Comparison of ENCODE assay signal across 12 mouse cellular contexts in the genomic region with DNA sequence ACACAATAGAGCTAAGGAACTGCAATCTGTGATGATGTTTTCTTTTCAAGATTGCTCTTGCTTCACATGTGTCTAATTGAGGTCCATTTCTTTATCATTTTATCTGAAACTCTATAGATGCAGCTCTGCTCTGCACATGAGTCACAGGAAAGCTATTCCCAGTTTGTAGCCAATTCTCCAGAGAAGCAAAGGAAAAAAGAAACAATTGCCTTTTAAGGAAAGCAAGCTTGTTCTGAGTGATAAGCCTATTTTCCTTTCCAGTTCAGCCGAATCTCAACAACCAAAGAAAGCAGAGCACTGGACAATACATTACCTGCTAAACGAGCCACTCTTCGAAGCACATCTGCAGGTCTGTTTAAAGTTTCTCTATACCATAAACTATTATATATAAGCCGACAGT. TPM values are rescaled to one million over a fixed set of nuclear protein-coding genes. Genes with fewer than 3 reads are reported as not detected.
A peak's percentile ranks its signal among the peaks of the same experiment; 100 is the strongest.
DNase-seq lines count a peak whose midpoint lies in the region; ATAC-seq and TF ChIP-seq lines count a peak whose summit lies in the region.
"Had no signal": no experiment of that assay in that cellular context is flagged by ENCODE, and none has a peak within 500 bp of the region (broad histone marks: within the 10 kb centered on the region; RNA-seq: fewer than 3 reads in every experiment).

No protein-coding gene starts in this region.

- H3K4me1 ChIP-seq in kidney, adult 2 months (ENCODE audit: control insufficient read depth, insufficient read depth, low read length), result no peaks in the 10 kb centered on the region
- peaks cover 10% of the 10 kb centered on the region; the same call in 1 of the 2 replicates for H3K4me1 ChIP-seq in embryonic facial prominence, embryonic 13.5 days
- H3K4me1 ChIP-seq in limb, embryonic 14.5 days (ENCODE audit: control insufficient read depth, insufficient read depth, low read length), result no peaks in the 10 kb centered on the region
- H3K4me1 ChIP-seq: hindbrain, embryonic 15.5 days had no signal

- H3K27me3 ChIP-seq in kidney, adult 2 months (replicated peaks; ENCODE audit: control insufficient read depth, insufficient read depth, low read length), result no peaks in the 10 kb centered on the region
- no peaks in the 10 kb centered on the region for H3K27me3 ChIP-seq in embryonic facial prominence, embryonic 13.5 days
- no peaks in the 10 kb centered on the region for H3K27me3 ChIP-seq in limb, embryonic 14.5 days (ENCODE audit: control insufficient read depth, insufficient read depth, low read length)
- H3K27me3 ChIP-seq: CH12.LX; hindbrain, embryonic 15.5 days had no signal

- no peak overlapping the region for H3K27ac ChIP-seq in kidney, adult 2 months (ENCODE audit: insufficient read depth, low read depth, low read length)
- H3K27ac ChIP-seq in embryonic facial prominence, embryonic 13.5 days, result peak overlapping the region; percentile 48
- H3K27ac ChIP-seq in limb, embryonic 14.5 days (replicated peaks; ENCODE audit: low read depth, low read length), result 0 out of 2 replicates have a peak overlapping the region, but pooled peaks have one; percentile 8
- H3K27ac ChIP-seq: hindbrain, embryonic 15.5 days; left cerebral cortex, adult 2 months had no signal

- TF ChIP-seq POLR2A in kidney, adult 2 months (IDR thresholded peaks at IDR 0.05; ENCODE audit: low read depth, low read length), result no peak
- no peak for TF ChIP-seq POLR2A in limb, embryonic 14.5 days (IDR thresholded peaks at IDR 0.05; ENCODE audit: borderline replicate concordance, extremely low read depth, insufficient read depth, insufficient read length)

- DNase-seq in kidney, adult 2 months, result peak; percentile 8
- DNase-seq in kidney, postnatal 36 days, result no peak
- peak; percentile 28 for DNase-seq in MN1 (ENCODE audit: low spot score)
- DNase-seq in limb, embryonic 14.5 days (ENCODE audit: low spot score), result no peak
- DNase-seq in urinary bladder, postnatal 10 days (ENCODE audit: low spot score), result no peak
- no peak for DNase-seq in ovary, postnatal 10 days (ENCODE audit: low spot score)
- DNase-seq in left cerebral cortex, postnatal 10 days (ENCODE audit: extremely low spot score in 1 of 2, low spot score in 2 of 2), result no peak
- DNase-seq: forebrain, postnatal 0 days had no signal

- no peak overlapping the region for H3K9ac ChIP-seq in embryonic facial prominence, embryonic 13.5 days
- H3K9ac ChIP-seq in limb, embryonic 14.5 days (ENCODE audit: low read depth, low read length, severe bottlenecking), result no peak overlapping the region
- H3K9ac ChIP-seq: forebrain, postnatal 0 days; hindbrain, embryonic 15.5 days had no signal

- no peak overlapping the region for H3K4me2 ChIP-seq in embryonic facial prominence, embryonic 13.5 days
- H3K4me2 ChIP-seq in limb, embryonic 14.5 days (replicated peaks; ENCODE audit: low read depth, low read length, severe bottlenecking), result no peak overlapping the region
- H3K4me2 ChIP-seq: hindbrain, embryonic 15.5 days had no signal

- intact Hi-C loops in left cerebral cortex, postnatal 10 days (cut with DNase I), result no loop called here

- no peak for TF ChIP-seq CTCF in kidney, adult 2 months (conservative IDR thresholded peaks at IDR 0.05; ENCODE audit: insufficient read depth, insufficient read length, low read depth, low read length)

- no peaks in the 10 kb centered on the region for H3K9me3 ChIP-seq in embryonic facial prominence, embryonic 13.5 days
- no peaks in the 10 kb centered on the region for H3K9me3 ChIP-seq in limb, embryonic 14.5 days (ENCODE audit: control insufficient read depth, low read length)
- H3K9me3 ChIP-seq: hindbrain, embryonic 15.5 days had no signal

- WGBS in kidney, adult 2 months, result 48% methylated on average over 4 of the region's 4 CpGs
- WGBS in embryonic facial prominence, embryonic 13.5 days, result 55% methylated on average over 4 of the region's 4 CpGs
- 40% methylated on average over 4 of the region's 4 CpGs for WGBS in limb, embryonic 14.5 days

- ATAC-seq in embryonic facial prominence, embryonic 13.5 days (ENCODE audit: insufficient number of reproducible peaks, insufficient read depth, low FRiP score, low TSS enrichment, low read depth), result 0 out of 2 replicates have a peak, but pooled peaks have one; percentile 10
- ATAC-seq in limb, embryonic 14.5 days (ENCODE audit: low FRiP score, low read depth), result peak; percentile 41; the same call in 1 of the 2 replicates
- ATAC-seq: forebrain, postnatal 0 days had no signal

- H3K36me3 ChIP-seq in kidney, adult 2 months (ENCODE audit: control insufficient read depth, insufficient read depth, low read length), result no peaks in the 10 kb centered on the region
- H3K36me3 ChIP-seq in embryonic facial prominence, embryonic 13.5 days, result no peaks in the 10 kb centered on the region
- H3K36me3 ChIP-seq in limb, embryonic 14.5 days (ENCODE audit: control insufficient read depth, insufficient read depth, low read length), result no peaks in the 10 kb centered on the region
- H3K36me3 ChIP-seq: hindbrain, embryonic 15.5 days had no signal

- H3K4me3 ChIP-seq in kidney, adult 2 months (ENCODE audit: insufficient read depth, low read depth, low read length), result no peak overlapping the region
- H3K4me3 ChIP-seq in embryonic facial prominence, embryonic 13.5 days, result no peak overlapping the region
- no peak overlapping the region for H3K4me3 ChIP-seq in limb, embryonic 14.5 days (replicated peaks; ENCODE audit: low read length)
- H3K4me3 ChIP-seq: hindbrain, embryonic 15.5 days; left cerebral cortex, adult 2 months had no signal

RNA-seq across cellular contexts. Expression of a gene that starts 31.3 kb away (rescaled TPM):
- polyA plus RNA-seq in kidney, adult 2 months (2012; rRNA removed), result 5.2 and 5.4 TPM in 2 replicates
- 5.6 and 7.2 TPM in 2 replicates for polyA plus RNA-seq in embryonic facial prominence, embryonic 13.5 days (2015; fragmentation: Nextera tagmentation; extraction: Ambion mirVana)
- polyA plus RNA-seq in limb, embryonic 14.5 days (2012; rRNA removed), result 4.2 and 5.4 TPM in 2 replicates
- 6.3 and 6.8 TPM in 2 replicates for polyA plus RNA-seq in limb, embryonic 14.5 days (2014; fragmentation: Nextera tagmentation; extraction: Ambion mirVana)
- 1 to 10 TPM; 1.4 to 2.7 TPM for total RNA-seq in left cerebral cortex, postnatal 10 days (2021)

Comparison
In these comparisons a context has a peak if more than half of its experiments do, and no peak if none do; other contexts are left out.
1. DNase-seq: peak in kidney, adult 2 months (single experiment) and MN1 (single experiment); none in kidney, postnatal 36 days (0 of 2), limb, embryonic 14.5 days (single experiment), urinary bladder, postnatal 10 days (single experiment), ovary, postnatal 10 days (single experiment) and left cerebral cortex, postnatal 10 days (0 of 2).